Mouse (Mus musculus): ENCODE data around the gene Arap2. TPM values are rescaled to one million over a fixed set of nuclear protein-coding genes. Genes with fewer than 3 reads are reported as not detected.
"Not testable (repeated sequence)": the region's sequence is repeated elsewhere in the genome, so short reads cannot be mapped to it uniquely, and the experiment has no call there.

Arap2 gene
- total RNA-seq, 4 experiments from 2014 or later, result 4.0 to 6.8 (median 5.0) TPM

GRCm38 (mm10) chr5:62739451-62740415 lies 26.2 kb downstream of the Arap2 start:
- no peak for DNase-seq

GRCm38 (mm10) chr5:62730573-62730972 lies 35.4 kb downstream of the Arap2 start:
- DNase-seq, result not testable (repeated sequence)

GRCm38 (mm10) chr5:62725551-62725950 lies 40.4 kb downstream of the Arap2 start:
- no peak for DNase-seq

DNA sequence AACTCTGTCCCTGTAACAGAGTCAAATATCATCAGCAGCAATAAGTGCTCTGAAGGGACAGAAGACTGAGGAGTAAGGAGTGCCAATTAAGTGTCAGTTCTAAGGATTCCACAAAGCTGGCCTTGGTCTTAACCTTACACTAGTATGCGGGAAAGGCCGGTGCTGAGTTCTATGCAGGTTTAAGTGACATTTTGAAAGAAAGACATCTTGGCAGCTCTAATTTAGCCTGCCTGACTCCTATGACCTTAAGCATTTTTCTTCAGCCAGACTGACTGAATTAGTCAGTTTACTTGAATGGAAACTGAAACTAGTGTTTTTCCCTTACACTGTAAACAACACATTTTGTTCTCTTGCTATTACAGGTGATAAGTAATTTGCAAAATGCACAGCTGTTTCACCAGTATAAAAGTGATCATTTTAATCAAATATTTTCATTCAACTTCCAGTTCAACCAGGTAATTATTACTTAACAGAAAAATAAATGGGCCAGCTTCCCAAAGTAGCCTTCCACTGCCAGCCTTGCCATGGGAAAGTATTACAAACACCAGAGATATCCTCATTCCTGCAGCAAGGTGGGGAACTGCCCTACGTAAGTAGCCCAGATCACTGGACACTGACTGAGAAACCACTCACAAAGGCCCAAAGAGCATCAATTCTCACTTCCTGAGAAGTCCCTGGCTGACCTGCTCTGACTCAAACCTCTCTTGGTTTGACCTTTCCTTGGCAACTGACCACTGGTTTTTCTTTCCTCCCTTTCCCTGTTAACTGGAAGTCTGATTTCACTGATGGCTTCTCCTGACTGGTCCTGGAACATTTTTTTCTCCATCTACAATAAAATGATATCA lies 42.5 kb downstream of the Arap2 start:
- DNase-seq, result no peak

GRCm38 (mm10) chr5:62716468-62716867 lies 49.5 kb downstream of the Arap2 start:
- DNase-seq, result no peak

- DNase-seq, result no peak
These were observed 50.0 kb downstream of the Arap2 start for GRCm38 (mm10) chr5:62715977-62716376.

DNA sequence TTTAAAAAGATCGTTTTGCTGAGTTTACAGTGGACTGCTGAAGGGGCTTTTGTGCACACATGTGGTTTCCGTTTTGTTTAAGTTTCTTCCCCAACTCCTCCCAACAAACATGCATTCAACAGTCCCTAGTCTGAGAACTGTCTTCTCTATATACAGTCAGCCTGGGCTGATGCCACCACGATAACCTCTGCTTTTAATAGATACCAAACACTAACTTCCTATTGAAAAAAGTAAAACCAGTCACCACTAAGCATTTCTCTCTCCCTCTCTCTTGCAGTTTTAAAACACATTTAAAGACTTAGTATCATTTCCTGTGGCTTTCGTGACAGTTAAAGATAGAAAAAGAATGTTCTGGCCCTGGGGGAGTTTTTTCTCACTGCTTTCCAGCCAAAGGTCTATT lies 50.5 kb downstream of the Arap2 start:
- no peak for DNase-seq

- DNase-seq, result no peak
These were observed 55.0 kb downstream of the Arap2 start for GRCm38 (mm10) chr5:62710955-62711354.

GRCm38 (mm10) chr5:62706900-62707299 lies 59.1 kb downstream of the Arap2 start:
- DNase-seq, result no peak

- DNase-seq, result no peak
These were observed 76.0 kb downstream of the Arap2 start for GRCm38 (mm10) chr5:62689965-62690364.

DNA sequence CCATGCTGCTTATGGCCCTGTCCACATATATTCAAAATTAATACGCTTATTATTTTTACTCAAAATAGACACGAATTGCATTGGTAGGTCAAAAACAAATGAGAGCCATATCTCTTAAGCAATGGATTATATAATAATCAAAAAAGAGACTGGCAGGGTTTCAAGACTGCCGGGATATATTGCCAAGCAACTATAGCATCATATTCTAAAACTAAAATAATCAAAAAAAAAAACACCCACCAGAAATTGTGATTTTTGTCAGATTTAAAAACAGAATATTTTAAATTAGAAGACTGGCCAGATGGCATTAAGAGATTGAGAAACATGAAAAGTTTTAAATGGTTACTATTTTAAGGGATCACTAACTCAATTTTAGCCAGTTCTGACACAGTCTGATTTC lies 82.2 kb downstream of the Arap2 start:
- DNase-seq, result no peak

DNA sequence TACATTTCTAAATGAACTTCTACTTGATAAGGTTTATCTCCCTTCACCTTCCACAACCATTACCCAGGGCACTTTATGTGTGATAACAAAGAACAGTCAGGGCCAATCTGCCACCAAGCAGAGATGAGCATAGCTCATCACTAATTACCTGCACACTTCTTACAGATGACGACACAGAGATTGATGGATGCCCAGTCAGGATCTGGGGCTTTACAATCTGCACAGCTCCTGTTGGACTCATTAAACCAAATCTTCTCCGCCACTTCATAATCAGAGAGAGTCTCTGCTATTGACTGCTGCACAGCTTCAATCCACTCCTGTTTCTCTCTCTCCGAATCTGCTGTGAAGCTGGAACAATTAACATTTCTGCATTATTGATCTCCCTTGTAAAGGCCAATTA lies 82.8 kb downstream of the Arap2 start:
- DNase-seq, result no peak

DNA sequence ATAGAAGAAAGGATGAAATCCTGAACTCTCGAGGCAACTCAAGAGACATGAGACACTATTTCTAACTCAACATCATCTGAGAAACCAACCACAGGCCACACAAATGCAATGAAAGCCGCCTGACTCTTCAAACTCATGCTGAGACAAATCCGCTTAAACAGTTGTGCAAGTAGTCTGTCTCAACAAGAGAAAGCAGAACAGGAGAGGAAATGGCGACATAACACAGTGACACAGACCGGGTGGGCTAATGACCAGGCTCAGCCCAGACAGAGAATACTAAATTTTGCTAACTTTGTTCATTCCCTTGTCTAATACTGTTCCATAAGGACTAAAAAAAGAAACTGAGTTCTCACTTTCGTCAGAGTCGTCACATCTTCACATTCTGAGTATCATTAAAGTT lies 88.6 kb downstream of the Arap2 start:
- DNase-seq, result no peak

DNA sequence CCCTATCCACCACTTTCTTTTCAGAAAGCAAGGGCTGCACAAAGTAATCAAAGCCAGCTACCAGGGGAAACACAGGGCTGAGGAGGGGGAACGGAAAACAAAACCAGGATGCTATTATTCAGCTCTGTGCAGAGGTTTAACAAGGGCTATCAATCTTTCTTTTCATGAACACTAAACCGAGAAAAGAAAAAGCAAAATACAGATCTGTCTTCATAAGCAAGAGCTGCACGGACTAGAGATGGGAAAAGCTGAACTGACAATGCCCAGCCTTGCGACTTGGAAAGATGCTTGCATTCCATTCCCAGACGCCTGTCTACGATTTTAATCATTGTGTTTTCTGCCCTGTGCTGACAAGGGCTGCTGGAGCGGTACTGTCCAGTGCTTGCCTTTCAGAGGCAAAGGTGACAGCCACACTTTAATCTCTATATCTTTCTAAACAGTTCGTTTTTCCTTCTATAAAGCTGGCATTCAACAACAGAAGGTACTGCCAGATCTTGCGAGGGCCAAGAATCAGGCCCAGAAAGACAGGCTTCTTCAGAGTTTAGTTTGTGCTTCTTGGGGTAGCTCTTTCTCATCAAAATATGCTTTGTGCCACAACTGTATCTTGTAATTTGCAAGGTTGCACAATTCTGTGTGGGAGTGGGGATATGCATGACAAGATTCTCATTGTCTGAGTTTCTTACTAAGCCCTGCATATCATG lies 93.1 kb downstream of the Arap2 start:
- DNase-seq, result no peak

DNA sequence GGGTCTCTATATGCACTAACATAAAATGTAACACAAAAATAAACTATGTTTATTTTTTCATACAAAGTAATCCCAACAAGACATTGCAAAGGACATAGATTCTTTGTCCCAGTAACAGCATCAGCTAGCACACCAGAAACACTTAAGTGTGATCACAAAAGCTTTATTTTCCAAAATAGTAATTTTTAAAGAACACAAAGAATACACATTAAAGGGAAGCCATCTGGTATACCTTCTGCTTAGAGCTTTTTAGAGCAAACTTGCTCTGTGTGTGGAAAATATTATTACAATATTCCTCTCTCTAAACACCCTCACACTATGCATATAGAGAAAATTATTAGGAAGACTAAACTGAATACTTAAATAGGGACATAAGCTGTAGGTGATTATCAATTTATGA lies 100.6 kb downstream of the Arap2 start:
- DNase-seq, result no peak

- DNase-seq, result no peak
These were observed 101.1 kb downstream of the Arap2 start for GRCm38 (mm10) chr5:62664847-62665246.

- DNase-seq, result no peak
These were observed 102.8 kb downstream of the Arap2 start for GRCm38 (mm10) chr5:62663206-62663605.

- DNase-seq, result no peak
These were observed 112.0 kb downstream of the Arap2 start for GRCm38 (mm10) chr5:62653924-62654323.

- DNase-seq, result no peak
These were observed 123.6 kb downstream of the Arap2 start for GRCm38 (mm10) chr5:62642330-62642729.

DNA sequence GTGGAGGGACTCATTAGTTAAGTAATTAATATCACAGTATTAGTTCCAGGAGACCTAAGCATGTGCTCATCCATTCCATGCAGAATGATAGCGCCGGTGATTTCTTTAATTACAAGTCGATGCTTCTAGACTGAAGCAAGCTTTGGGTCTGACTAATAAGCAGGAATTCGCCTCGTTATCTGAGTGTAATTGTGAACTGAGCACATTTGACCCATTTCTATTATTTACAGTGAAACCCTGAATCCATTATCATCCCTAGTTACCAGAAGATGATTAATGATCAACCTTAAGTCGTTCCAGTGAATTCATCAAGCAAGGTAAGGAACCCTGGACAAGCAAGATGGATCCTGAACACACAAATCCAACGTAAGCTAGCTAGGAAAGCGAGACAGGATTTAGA lies 125.5 kb downstream of the Arap2 start:
- DNase-seq, result no peak

DNA sequence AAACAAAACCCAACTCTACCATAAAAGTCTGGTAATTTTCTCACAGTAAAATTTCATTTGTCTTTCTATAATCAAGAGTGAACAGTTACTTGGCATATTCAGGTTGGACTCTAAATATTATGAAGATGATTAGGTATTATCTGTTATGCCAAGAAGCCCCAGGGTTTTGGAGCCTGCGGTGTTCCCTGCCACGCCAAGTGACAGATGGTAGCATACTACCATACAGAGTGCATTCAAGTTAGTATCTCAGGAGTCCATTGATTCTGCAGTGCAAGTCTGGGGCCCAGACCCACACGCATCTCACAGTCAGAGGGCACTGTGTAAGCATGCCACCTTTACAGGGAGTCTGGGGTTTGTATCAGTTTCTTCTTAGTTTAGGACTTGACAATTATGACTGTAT lies 129.6 kb downstream of the Arap2 start:
- no peak for DNase-seq

DNA sequence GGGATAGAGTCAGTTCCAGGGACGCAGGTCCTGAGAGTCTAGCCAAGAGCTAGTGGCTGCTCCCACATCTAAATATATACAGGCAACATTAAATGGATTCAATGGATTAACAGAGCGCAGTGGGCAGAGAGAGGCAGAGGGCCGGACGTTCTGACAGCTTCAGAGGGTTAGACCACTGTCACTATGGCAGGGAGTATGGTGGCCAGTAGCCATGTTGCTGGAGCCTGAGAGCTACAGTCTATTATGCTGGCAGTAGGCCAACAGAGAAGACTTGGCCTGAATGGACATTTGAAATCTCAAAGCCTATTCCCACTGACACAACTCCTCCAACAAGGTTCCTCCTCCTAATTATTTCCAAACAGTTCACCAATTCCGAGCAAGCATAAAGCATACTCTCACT lies 137.1 kb downstream of the Arap2 start:
- DNase-seq, result no peak

Measured in adrenal gland, adult 8-10 months (tissue).